Mouse (Mus musculus) forebrain, embryonic 16.5 days (tissue): ENCODE measurements around the gene Zdhhc5. TPM values are rescaled to one million over a fixed set of nuclear protein-coding genes. Genes with fewer than 3 reads are reported as not detected.
A peak's percentile ranks its signal among the peaks of the same experiment; 100 is the strongest.

ENCODE experiments used
- ATAC-seq: fragments of 200-750 bp; cut with Nextera tagmentation; 2 replicates; pipeline ENCODE4 v1.8.0; 2017; ENCODE audit warnings: mild to moderate bottlenecking, moderate library complexity
- H3K27ac ChIP-seq: fragments of 300-500 bp; sonication (generic); 2 replicates; pipeline ENCODE4 v1.5.1; 2014; ENCODE audit warnings: low read length, control low read depth
- H3K27me3 ChIP-seq: fragments of 300-500 bp; sonication (generic); replicated peaks from 2 replicates; pipeline ENCODE4 v1.6.1; 2014; ENCODE audit warnings: low read length; ENCODE audit not compliant: control insufficient read depth, insufficient read depth
- H3K36me3 ChIP-seq: fragments of 300-500 bp; sonication (generic); 2 replicates; pipeline ENCODE4 v1.6.1; 2014; ENCODE audit not compliant: control insufficient read depth, insufficient read depth
- H3K4me1 ChIP-seq: fragments of 300-500 bp; sonication (generic); replicated peaks from 2 replicates; pipeline ENCODE4 v1.6.1; 2014; ENCODE audit warnings: low read length; ENCODE audit not compliant: control insufficient read depth, insufficient read depth
- H3K4me2 ChIP-seq: fragments of 300-500 bp; sonication (generic); 2 replicates; pipeline ENCODE4 v1.6.1; 2014; ENCODE audit warnings: mild to moderate bottlenecking, low read length, control low read depth
- H3K4me3 ChIP-seq: fragments of 300-500 bp; sonication (generic); replicated peaks from 2 replicates; pipeline ENCODE4 v1.5.1; 2014; ENCODE audit warnings: mild to moderate bottlenecking, low read length, control low read depth
- H3K9ac ChIP-seq: fragments of 300-500 bp; sonication (generic); replicated peaks from 2 replicates; pipeline ENCODE4 v1.6.1; 2014; ENCODE audit warnings: low read depth, low read length, control low read depth
- H3K9me3 ChIP-seq: fragments of 300-500 bp; sonication (generic); 2 replicates; pipeline ENCODE4 v1.6.1; 2016; ENCODE audit warnings: low read length; ENCODE audit not compliant: control insufficient read depth
- WGBS: fragments of 180-500 bp; shearing (Covaris S2); extraction: QIAGEN DNeasy Blood & Tissue Kit; methylation state at CpG from one replicate; pipeline ENCODE4 v1.1.7; 2014; 5-methylcytosine and 5-hydroxymethylcytosine counted together
- polyA plus RNA-seq: library from polyadenylated mRNA; unstranded; fragments of >200 nt; fragmentation: Nextera tagmentation; extraction: Ambion mirVana; gene quantifications from 2 replicates; pipeline ENCODE4 v1.2.1, GENCODE M21; 2015

The Zdhhc5 gene
- polyA plus RNA-seq, 1 experiment from 2014 or later, result 19.4 TPM

DNA sequence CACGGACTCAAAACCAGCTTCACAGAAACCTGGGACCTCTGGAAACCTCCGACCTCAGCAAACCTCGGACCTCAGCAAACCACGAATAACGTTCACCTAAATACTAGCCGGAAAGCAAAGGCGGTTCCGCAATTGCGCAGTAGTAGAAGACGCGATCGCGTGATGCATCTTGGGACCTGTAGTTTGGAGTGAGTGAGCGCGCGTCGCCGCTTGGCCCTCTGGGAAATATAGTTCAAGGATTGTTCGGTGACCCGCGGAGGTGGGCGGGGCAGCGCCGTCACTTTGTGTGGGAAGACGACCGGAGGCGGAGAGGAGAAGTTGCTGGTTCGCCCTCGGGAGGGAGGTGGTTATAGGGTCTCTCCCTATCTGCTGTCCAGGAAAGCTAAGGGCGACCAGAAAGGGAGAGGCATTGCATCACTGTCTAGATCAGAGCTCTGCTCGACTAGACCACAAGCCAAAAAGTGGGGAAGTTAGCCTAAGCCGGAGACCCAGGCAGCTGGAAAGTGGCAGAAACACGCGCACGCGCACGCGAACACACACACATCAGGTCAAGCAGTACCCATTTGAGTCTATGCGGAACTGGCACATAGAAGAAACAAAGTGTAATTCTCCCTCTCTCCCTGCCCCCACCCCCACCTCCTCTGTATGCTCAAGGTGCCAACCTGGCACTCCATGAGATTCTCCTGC is 12.3 kb upstream of the Zdhhc5 start, which contains the start of gene Clp1:
TSS of gene Clp1 (minus strand) at position 179 of the 687 bp plus-strand sequence.
- Histone ChIP-seq H3K27me3 (no peaks in the 10 kb centered on the region), H3K4me3 (peak within 1 kb of the TSS; percentile 70), H3K9me3 (no peaks in the 10 kb centered on the region), H3K27ac (peak within 1 kb of the TSS; percentile 86), H3K9ac (peak within 1 kb of the TSS; percentile 71), H3K4me1 (peaks cover 25% of the 10 kb centered on the region), H3K36me3 (peaks cover 7% of the 10 kb centered on the region), H3K4me2 (peak within 1 kb of the TSS; percentile 98)
- ATAC-seq, result peak; percentile 97
- under 1% methylated on average over 39 of the region's 39 CpGs for WGBS

GRCm38 (mm10) chr2:84726716-84727115 is 11.7 kb upstream of the Zdhhc5 start:
- Histone ChIP-seq H3K4me3 (peak overlapping the region; percentile 70), H3K4me2 (peak overlapping the region; percentile 98), H3K4me1 (peaks cover 25% of the 10 kb centered on the region), H3K36me3 (peaks cover 7% of the 10 kb centered on the region), H3K27me3 (no peaks in the 10 kb centered on the region), H3K9ac (peak overlapping the region; percentile 61), H3K9me3 (no peaks in the 10 kb centered on the region), H3K27ac (no peak overlapping the region)
- WGBS, result 3% methylated on average over 9 of the region's 9 CpGs
- peak; percentile 9 for ATAC-seq

GRCm38 (mm10) chr2:84725770-84726169 is 10.8 kb upstream of the Zdhhc5 start:
- H3K4me1 ChIP-seq, result peaks cover 25% of the 10 kb centered on the region
- H3K9ac ChIP-seq, result no peak overlapping the region
- H3K27me3 ChIP-seq, result no peaks in the 10 kb centered on the region
- no peaks in the 10 kb centered on the region for H3K9me3 ChIP-seq
- H3K4me3 ChIP-seq, result no peak overlapping the region
- 93% methylated on average over 10 of the region's 10 CpGs for WGBS
- no peak overlapping the region for H3K4me2 ChIP-seq
- no peak for ATAC-seq
- peaks cover 9% of the 10 kb centered on the region for H3K36me3 ChIP-seq
- no peak overlapping the region for H3K27ac ChIP-seq

DNA sequence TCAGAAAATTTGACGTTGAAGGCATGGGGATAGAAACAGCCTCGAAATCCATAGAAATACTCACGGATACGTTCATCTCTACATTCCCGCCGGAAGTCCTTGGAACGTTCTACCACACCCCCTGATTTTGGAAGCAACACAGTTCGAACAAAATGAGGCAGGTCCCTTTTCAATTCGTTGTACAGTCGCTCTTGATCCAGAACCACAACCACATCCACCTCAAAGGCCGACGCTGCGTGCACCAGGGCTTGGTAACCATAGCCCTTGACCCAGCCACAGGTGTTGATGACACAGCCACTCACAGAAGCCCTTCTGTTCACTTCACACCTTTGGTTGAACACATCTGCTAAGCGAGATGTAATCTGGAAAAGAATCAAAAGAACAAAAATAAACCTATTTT is 8.9 kb upstream of the Zdhhc5 start:
- Histone ChIP-seq H3K27ac (no peak overlapping the region), H3K4me3 (no peak overlapping the region), H3K9me3 (no peaks in the 10 kb centered on the region), H3K27me3 (no peaks in the 10 kb centered on the region), H3K4me2 (no peak overlapping the region), H3K9ac (no peak overlapping the region), H3K4me1 (peaks cover 25% of the 10 kb centered on the region), H3K36me3 (peaks cover 9% of the 10 kb centered on the region)
- 93% methylated on average over 14 of the region's 14 CpGs for WGBS
- no peak for ATAC-seq

DNA sequence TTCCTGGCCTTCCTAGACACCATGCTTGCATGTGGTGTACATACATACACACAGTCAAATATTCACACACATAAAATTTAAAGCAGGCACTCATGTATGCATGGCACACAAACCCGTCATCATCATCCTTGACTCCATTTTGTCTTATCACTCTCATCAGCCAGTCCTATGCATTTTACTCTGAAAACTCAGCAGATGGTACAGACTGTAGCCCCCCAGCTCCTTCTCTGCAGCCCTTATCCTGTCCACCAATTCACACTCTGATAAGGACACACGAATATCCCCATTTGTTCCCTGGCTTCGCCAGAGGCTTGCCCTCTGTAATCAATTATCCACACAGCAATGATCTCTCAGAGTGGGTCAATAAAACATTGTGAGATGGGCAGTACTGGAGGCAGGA is 6.2 kb upstream of the Zdhhc5 start:
- H3K27me3 ChIP-seq, result no peaks in the 10 kb centered on the region
- H3K4me3 ChIP-seq, result no peak overlapping the region
- H3K4me1 ChIP-seq, result peaks cover 19% of the 10 kb centered on the region
- no peak overlapping the region for H3K27ac ChIP-seq
- WGBS, result 88% methylated on average over 3 of the region's 3 CpGs
- peaks cover 9% of the 10 kb centered on the region for H3K36me3 ChIP-seq
- ATAC-seq, result no peak
- no peak overlapping the region for H3K4me2 ChIP-seq
- no peak overlapping the region for H3K9ac ChIP-seq
- no peaks in the 10 kb centered on the region for H3K9me3 ChIP-seq

DNA sequence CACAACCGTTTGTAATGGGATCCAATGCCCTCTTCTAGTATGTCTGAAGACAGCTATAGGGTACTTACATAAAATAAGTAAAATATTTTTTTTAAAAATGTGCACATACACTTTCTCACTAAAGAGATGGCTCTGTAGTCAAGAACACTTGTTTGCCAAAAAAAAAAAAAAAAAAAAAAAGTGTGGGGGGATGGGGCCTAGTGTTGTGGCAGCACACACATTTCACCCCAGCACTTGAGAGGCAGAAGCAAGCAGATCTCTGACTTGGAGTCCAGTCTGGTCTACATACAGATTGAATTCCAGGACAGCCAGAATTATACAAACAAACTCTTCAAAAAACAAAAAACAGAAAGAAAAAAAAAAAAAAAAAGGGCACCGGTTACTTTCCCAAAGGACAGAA is 5.7 kb upstream of the Zdhhc5 start:
- peaks cover 15% of the 10 kb centered on the region for H3K4me1 ChIP-seq
- no peaks in the 10 kb centered on the region for H3K9me3 ChIP-seq
- no peak overlapping the region for H3K9ac ChIP-seq
- no peaks in the 10 kb centered on the region for H3K27me3 ChIP-seq
- H3K4me2 ChIP-seq, result no peak overlapping the region
- H3K4me3 ChIP-seq, result no peak overlapping the region
- no peak for ATAC-seq
- no peak overlapping the region for H3K27ac ChIP-seq
- WGBS, result 77% methylated on average over 2 of the region's 2 CpGs
- peaks cover 9% of the 10 kb centered on the region for H3K36me3 ChIP-seq

GRCm38 (mm10) chr2:84717357-84717756 is 2.4 kb upstream of the Zdhhc5 start:
- no peak overlapping the region for H3K9ac ChIP-seq
- no peak overlapping the region for H3K4me2 ChIP-seq
- H3K4me1 ChIP-seq, result peaks cover 14% of the 10 kb centered on the region
- H3K27ac ChIP-seq, result no peak overlapping the region
- H3K27me3 ChIP-seq, result no peaks in the 10 kb centered on the region
- WGBS, result 94% methylated on average over 4 of the region's 4 CpGs
- peaks cover 2% of the 10 kb centered on the region; the same call in 1 of the 2 replicates for H3K36me3 ChIP-seq
- H3K4me3 ChIP-seq, result no peak overlapping the region
- no peaks in the 10 kb centered on the region for H3K9me3 ChIP-seq
- ATAC-seq, result no peak

- Histone ChIP-seq H3K4me2 (peak overlapping the region; percentile 69), H3K27me3 (no peaks in the 10 kb centered on the region), H3K4me1 (peaks cover 14% of the 10 kb centered on the region), H3K4me3 (peak overlapping the region; percentile 98), H3K27ac (peak overlapping the region; percentile 84; the same call in 1 of the 2 replicates), H3K9ac (peak overlapping the region; percentile 67), H3K9me3 (no peaks in the 10 kb centered on the region), H3K36me3 (peaks cover 2% of the 10 kb centered on the region; the same call in 1 of the 2 replicates)
- 36% methylated on average over 9 of the region's 9 CpGs for WGBS
- ATAC-seq, result no peak
Measured at GRCm38 (mm10) chr2:84716423-84717355, 1.7 kb upstream of the Zdhhc5 start.
